In the genomic region with DNA sequence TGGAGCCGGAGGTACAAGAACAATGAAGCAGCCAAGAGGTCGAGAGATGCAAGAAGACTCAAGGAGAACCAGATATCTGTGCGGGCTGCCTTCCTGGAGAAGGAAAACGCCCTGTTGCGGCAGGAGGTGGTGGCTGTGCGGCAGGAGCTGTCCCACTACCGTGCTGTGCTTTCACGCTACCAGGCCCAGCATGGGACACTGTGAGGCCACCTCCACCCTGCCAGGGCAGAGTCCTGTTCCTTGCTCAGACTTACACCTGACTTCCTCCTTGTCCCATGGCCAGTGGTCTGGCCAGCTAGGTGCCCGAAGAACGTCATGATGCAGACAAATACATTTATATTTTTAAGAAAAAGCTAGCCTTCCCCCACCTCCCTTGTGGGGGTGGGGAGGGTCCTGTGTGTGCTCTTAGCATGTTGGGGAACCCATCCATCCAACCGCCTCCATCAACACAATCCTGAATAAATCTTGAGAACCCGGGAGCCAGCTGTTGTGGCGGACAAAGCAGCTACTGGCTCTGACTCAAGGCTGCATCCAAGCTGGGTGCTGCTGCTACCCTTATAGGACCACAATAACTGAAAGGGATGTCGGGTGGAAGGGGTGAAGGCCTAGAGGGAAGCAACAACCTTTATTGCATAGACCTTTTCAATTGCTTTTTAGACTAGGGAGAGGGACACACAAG, we compare ENCODE assay signal across 11 mouse cellular contexts. TPM values are rescaled to one million over a fixed set of nuclear protein-coding genes. Genes with fewer than 3 reads are reported as not detected.
DNase-seq lines count a peak whose midpoint lies in the region; ATAC-seq and TF ChIP-seq lines count a peak whose summit lies in the region.
"Had no signal": no experiment of that assay in that cellular context is flagged by ENCODE, and none has a peak within 500 bp of the region (broad histone marks: within the 10 kb centered on the region; RNA-seq: fewer than 3 reads in every experiment).

No protein-coding gene starts in this region.

- no peaks in the 10 kb centered on the region for H3K9me3 ChIP-seq in forebrain, postnatal 0 days (ENCODE audit: low read length)
- H3K9me3 ChIP-seq in midbrain, embryonic 13.5 days = no peaks in the 10 kb centered on the region
- no peaks in the 10 kb centered on the region for H3K9me3 ChIP-seq in stomach, postnatal 0 days (ENCODE audit: control insufficient read depth, low read length)

- no peak for TF ChIP-seq EP300 in stomach, postnatal 0 days (optimal IDR thresholded peaks at IDR 0.05)

- peak overlapping the region; percentile 87; the same call in 1 of the 2 replicates for H3K27ac ChIP-seq in forebrain, postnatal 0 days (ENCODE audit: low read depth, low read length)
- peak overlapping the region; percentile 85 for H3K27ac ChIP-seq in midbrain, embryonic 13.5 days
- no peak overlapping the region for H3K27ac ChIP-seq in stomach, postnatal 0 days (replicated peaks)

- TF ChIP-seq CTCF in forebrain, postnatal 0 days (IDR thresholded peaks at IDR 0.05; ENCODE audit: low read depth) = no peak
- TF ChIP-seq CTCF in stomach, postnatal 0 days (IDR thresholded peaks at IDR 0.05; ENCODE audit: low read depth) = no peak

- peak; percentile 48 for DNase-seq in kidney, adult 11 months
- no peak for DNase-seq in kidney, adult 18-20 months
- peak; percentile 39 for DNase-seq in R1 (ENCODE audit: low read depth, low spot score)
- no peak for DNase-seq in forebrain, postnatal 0 days
- no peak for DNase-seq in stomach, postnatal 0 days (ENCODE audit: low spot score)
- DNase-seq in adrenal gland, adult 8-10 months = no peak
- no peak for DNase-seq in thymus, postnatal 0 days (ENCODE audit: low spot score)

- H3K9ac ChIP-seq in forebrain, postnatal 0 days = no peak overlapping the region
- peak overlapping the region; percentile 47 for H3K9ac ChIP-seq in midbrain, embryonic 13.5 days (replicated peaks)
- no peak overlapping the region for H3K9ac ChIP-seq in stomach, postnatal 0 days (ENCODE audit: low read length)

- H3K36me3 ChIP-seq in forebrain, postnatal 0 days (ENCODE audit: insufficient read depth) = peaks cover 35% of the 10 kb centered on the region
- H3K36me3 ChIP-seq in midbrain, embryonic 13.5 days = peaks cover 39% of the 10 kb centered on the region
- peaks cover 27% of the 10 kb centered on the region for H3K36me3 ChIP-seq in stomach, postnatal 0 days (ENCODE audit: control insufficient read depth, insufficient read depth, low read length)

- H3K4me2 ChIP-seq in forebrain, postnatal 0 days (ENCODE audit: low read depth) = no peak overlapping the region
- H3K4me2 ChIP-seq in midbrain, embryonic 13.5 days (replicated peaks) = peak overlapping the region; percentile 98
- H3K4me2 ChIP-seq in stomach, postnatal 0 days (replicated peaks; ENCODE audit: low read depth) = no peak overlapping the region

- H3K4me1 ChIP-seq in forebrain, postnatal 0 days (ENCODE audit: insufficient read depth) = peaks cover 32% of the 10 kb centered on the region
- H3K4me1 ChIP-seq in midbrain, embryonic 13.5 days (replicated peaks) = peaks cover 74% of the 10 kb centered on the region
- peaks cover 11% of the 10 kb centered on the region; the same call in 1 of the 2 replicates for H3K4me1 ChIP-seq in stomach, postnatal 0 days (replicated peaks; ENCODE audit: control insufficient read depth, insufficient read depth)

- no peaks in the 10 kb centered on the region for H3K27me3 ChIP-seq in forebrain, postnatal 0 days (ENCODE audit: insufficient read depth, low read length)
- no peaks in the 10 kb centered on the region for H3K27me3 ChIP-seq in midbrain, embryonic 13.5 days
- H3K27me3 ChIP-seq in stomach, postnatal 0 days (ENCODE audit: control insufficient read depth, insufficient read depth, low read length) = no peaks in the 10 kb centered on the region

- no peak overlapping the region for H3K4me3 ChIP-seq in forebrain, postnatal 0 days (ENCODE audit: low read depth, low read length)
- H3K4me3 ChIP-seq in midbrain, embryonic 13.5 days (replicated peaks) = no peak overlapping the region
- no peak overlapping the region for H3K4me3 ChIP-seq in stomach, postnatal 0 days (ENCODE audit: low read depth, low read length)

- 69% methylated on average over 14 of the region's 14 CpGs for WGBS in forebrain, postnatal 0 days
- WGBS in midbrain, embryonic 13.5 days = 69% methylated on average over 14 of the region's 14 CpGs
- WGBS in stomach, postnatal 0 days = 58% methylated on average over 14 of the region's 14 CpGs

- no peak for ATAC-seq in forebrain, postnatal 0 days
- ATAC-seq in midbrain, embryonic 13.5 days = no peak
- no peak for ATAC-seq in stomach, postnatal 0 days (ENCODE audit: low FRiP score, low TSS enrichment)

RNA-seq across cellular contexts. Expression of a gene that starts 4.9 kb away (rescaled TPM):
- total RNA-seq in forebrain, postnatal 0 days (2014; rRNA removed) = 9.0 and 11.7 TPM in 2 replicates
- polyA plus RNA-seq in forebrain, postnatal 0 days (2015; fragmentation: Nextera tagmentation; extraction: Ambion mirVana) = 6.4 and 6.6 TPM in 2 replicates
- 3.4 and 4.0 TPM in 2 replicates for polyA plus RNA-seq in midbrain, embryonic 13.5 days (2015; fragmentation: Nextera tagmentation; extraction: Ambion mirVana)
- 8.8 and 12.6 TPM in 2 replicates for polyA plus RNA-seq in stomach, postnatal 0 days (2015; fragmentation: Nextera tagmentation; extraction: Ambion mirVana)
- 100 to 1,000 TPM; 254 to 411 (median 333) TPM for total RNA-seq in adrenal gland, adult 8-10 months (2022)
- 10.6 and 13.4 TPM in 2 replicates for polyA plus RNA-seq in thymus, postnatal 0 days (2015; fragmentation: Nextera tagmentation; extraction: Ambion mirVana)

RNA-seq across cellular contexts. Expression of a gene that starts 5.4 kb away (rescaled TPM):
- 891 and 1,057 TPM in 2 replicates for total RNA-seq in forebrain, postnatal 0 days (2014; rRNA removed)
- 517 and 655 TPM in 2 replicates for polyA plus RNA-seq in forebrain, postnatal 0 days (2015; fragmentation: Nextera tagmentation; extraction: Ambion mirVana)
- polyA plus RNA-seq in midbrain, embryonic 13.5 days (2015; fragmentation: Nextera tagmentation; extraction: Ambion mirVana) = 643 and 684 TPM in 2 replicates
- 893 and 919 TPM in 2 replicates for polyA plus RNA-seq in stomach, postnatal 0 days (2015; fragmentation: Nextera tagmentation; extraction: Ambion mirVana)
- total RNA-seq in adrenal gland, adult 8-10 months (2022) = 1,000 to 10,000 TPM; 1,011 to 1,224 (median 1,104) TPM
- polyA plus RNA-seq in thymus, postnatal 0 days (2015; fragmentation: Nextera tagmentation; extraction: Ambion mirVana) = 1,315 and 1,426 TPM in 2 replicates

RNA-seq across cellular contexts. Expression of a gene that starts 8.0 kb away (rescaled TPM):
- total RNA-seq in forebrain, postnatal 0 days (2014; rRNA removed) = 19.6 and 21.5 TPM in 2 replicates
- polyA plus RNA-seq in forebrain, postnatal 0 days (2015; fragmentation: Nextera tagmentation; extraction: Ambion mirVana) = 16.5 and 18.7 TPM in 2 replicates
- 24.3 and 27.1 TPM in 2 replicates for polyA plus RNA-seq in midbrain, embryonic 13.5 days (2015; fragmentation: Nextera tagmentation; extraction: Ambion mirVana)
- 23.6 and 24.5 TPM in 2 replicates for polyA plus RNA-seq in stomach, postnatal 0 days (2015; fragmentation: Nextera tagmentation; extraction: Ambion mirVana)
- 10 to 100 TPM; 36.9 to 40.2 (median 39.3) TPM for total RNA-seq in adrenal gland, adult 8-10 months (2022)
- 19.8 and 21.8 TPM in 2 replicates for polyA plus RNA-seq in thymus, postnatal 0 days (2015; fragmentation: Nextera tagmentation; extraction: Ambion mirVana)

RNA-seq across cellular contexts. Expression of a gene that starts 10.2 kb away (rescaled TPM):
- total RNA-seq in forebrain, postnatal 0 days (2014; rRNA removed) = 104 and 122 TPM in 2 replicates
- polyA plus RNA-seq in forebrain, postnatal 0 days (2015; fragmentation: Nextera tagmentation; extraction: Ambion mirVana) = 92.1 and 102 TPM in 2 replicates
- polyA plus RNA-seq in midbrain, embryonic 13.5 days (2015; fragmentation: Nextera tagmentation; extraction: Ambion mirVana) = 35.9 and 40.0 TPM in 2 replicates
- polyA plus RNA-seq in stomach, postnatal 0 days (2015; fragmentation: Nextera tagmentation; extraction: Ambion mirVana) = 2.7 and 4.4 TPM in 2 replicates
- 10 to 100 TPM; 11.5 to 28.2 (median 18.9) TPM for total RNA-seq in adrenal gland, adult 8-10 months (2022)
- 0.35 and 0.36 TPM in 2 replicates for polyA plus RNA-seq in thymus, postnatal 0 days (2015; fragmentation: Nextera tagmentation; extraction: Ambion mirVana)
- total RNA-seq: granulocyte monocyte progenitor cell, adult 5-6 weeks had no signal

RNA-seq across cellular contexts. Expression of a gene that starts 11.2 kb away (rescaled TPM):
- total RNA-seq in forebrain, postnatal 0 days (2014; rRNA removed) = 0.31 and 0.33 TPM in 2 replicates
- 0.09 TPM in 1 of 2 replicates, not detected in the other for polyA plus RNA-seq in forebrain, postnatal 0 days (2015; fragmentation: Nextera tagmentation; extraction: Ambion mirVana)
- 1.0 and 1.3 TPM in 2 replicates for polyA plus RNA-seq in midbrain, embryonic 13.5 days (2015; fragmentation: Nextera tagmentation; extraction: Ambion mirVana)
- polyA plus RNA-seq in stomach, postnatal 0 days (2015; fragmentation: Nextera tagmentation; extraction: Ambion mirVana) = 21.6 and 24.8 TPM in 2 replicates
- total RNA-seq in adrenal gland, adult 8-10 months (2022) = 1 to 10 TPM in 1 of 4 experiments, under 1 TPM in 3; 0.29 to 2.1 (median 0.66) TPM
- polyA plus RNA-seq in thymus, postnatal 0 days (2015; fragmentation: Nextera tagmentation; extraction: Ambion mirVana) = 0.50 and 0.66 TPM in 2 replicates
- total RNA-seq: left cerebral cortex, postnatal 36 days had no signal
- polyA plus RNA-seq: macrophage had no signal

Comparison
In these comparisons a context has a peak if more than half of its experiments do, and no peak if none do; other contexts are left out.
1. DNase-seq: peak in kidney, adult 11 months (single experiment) and R1 (single experiment); none in kidney, adult 18-20 months (single experiment), forebrain, postnatal 0 days (single experiment), stomach, postnatal 0 days (single experiment), adrenal gland, adult 8-10 months (single experiment) and thymus, postnatal 0 days (single experiment).